Mouse (Mus musculus) left cerebral cortex, postnatal 25 days (tissue): ENCODE measurements around the gene Cebpzos. TPM values are rescaled to one million over a fixed set of nuclear protein-coding genes. Genes with fewer than 3 reads are reported as not detected.
A peak's percentile ranks its signal among the peaks of the same experiment; 100 is the strongest.

Experiments used
- DNase-seq, 2 experiments: peaks; one replicate each; pipeline ENCODE4 v3.0.0; 2022; ENCODE audit warnings: low spot score in 2 of 2, mixed read lengths in 1 of 2
- intact Hi-C: fragments of 180-260 bp; cut with DNase I; formaldehyde crosslinking; loops from one replicate; pipeline ENCODE4 v1.15.1; 2025
- total RNA-seq, 2 experiments: library from RNA; stranded (reverse); gene quantifications; 2 replicates each; pipeline ENCODE4 v1.2.3; 2021

Gene Cebpzos
- 10 to 100 TPM; 29.6 to 32.8 TPM for total RNA-seq

DNA sequence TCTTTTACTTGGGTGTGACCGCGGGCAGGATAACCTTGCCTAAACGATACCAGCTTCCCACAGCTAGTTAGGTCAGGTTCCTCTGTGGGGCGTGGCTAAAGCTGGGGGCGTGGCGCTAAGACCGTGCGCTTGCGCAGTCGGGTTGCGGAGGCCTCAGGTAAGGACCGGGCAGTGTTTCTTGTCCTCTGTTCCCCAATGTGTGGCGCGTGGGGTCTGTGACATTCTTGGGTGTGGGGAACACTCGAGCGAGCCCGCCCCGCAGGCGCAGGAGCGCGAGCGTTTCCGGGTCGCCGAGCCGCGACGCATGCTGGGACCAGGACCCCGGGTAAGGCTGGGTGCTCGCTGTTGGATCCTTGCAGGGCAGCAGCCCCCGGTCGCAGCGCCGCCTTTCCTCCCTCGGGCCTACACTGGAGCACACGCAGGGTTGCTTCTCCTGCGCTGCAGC lies at the start of gene Cebpzos:
Gene Cebpzos (plus strand): TSS at position 132 of the 445 bp plus-strand sequence.
- intact Hi-C loops = loop anchor here (1.0 kb wide), 1 partner anchor 81 kb away; the partner anchor contains the start of genes Gpatch11 and Heatr5b
- peak; percentile 86 to 95 for DNase-seq

DNA sequence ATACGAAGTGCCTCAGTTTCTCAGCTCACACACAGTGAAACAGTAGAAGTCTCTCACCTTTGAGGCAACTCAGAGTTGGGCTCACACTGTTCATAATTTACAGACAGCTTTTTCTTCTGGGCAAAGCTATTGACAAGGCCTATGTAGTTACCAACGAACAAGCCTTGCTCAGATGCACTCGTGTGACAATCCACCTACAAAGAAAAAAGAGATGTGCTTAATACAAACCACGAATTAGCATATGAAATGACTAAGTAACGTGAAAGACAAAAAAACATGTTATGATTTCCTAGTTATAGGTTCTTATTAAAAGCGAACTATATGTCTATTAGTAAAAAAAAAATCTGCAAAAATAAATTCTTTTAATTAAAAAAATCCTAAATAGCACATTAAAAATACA lies 42.4 kb upstream of the Cebpzos start:
- intact Hi-C loops = no loop called here
- no peak for DNase-seq

DNA sequence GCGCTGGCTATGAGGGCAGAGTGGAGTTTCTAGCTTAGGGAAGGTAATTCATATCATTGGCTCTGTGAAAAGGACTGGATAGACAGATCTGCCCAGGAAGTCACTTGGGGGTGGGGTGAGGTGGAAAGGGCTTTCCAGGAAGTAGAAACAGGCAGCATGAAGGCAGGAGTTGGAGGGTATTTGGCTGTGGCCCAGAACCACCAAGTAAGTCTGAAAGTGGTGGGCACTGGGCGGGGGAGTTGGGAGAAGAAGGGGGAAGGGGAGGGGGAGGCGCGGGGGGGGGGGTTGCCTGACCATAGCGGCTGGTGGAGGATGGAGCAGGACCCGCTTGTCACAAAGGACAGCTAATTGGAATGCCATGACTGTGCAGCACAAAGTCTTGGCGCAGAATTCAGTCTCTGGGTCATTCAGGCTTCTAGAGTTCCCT lies 34.4 kb upstream of the Cebpzos start:
- intact Hi-C loops = no loop called here
- no peak for DNase-seq

- DNase-seq = peak; percentile 34 to 49
- intact Hi-C loops = no loop called here
Observed at GRCm38 (mm10) chr17:78882401-78883112, 33.7 kb upstream of the Cebpzos start, which contains the start of gene Eif2ak2. TSS of gene Eif2ak2 (minus strand) at chr17:78882573.

DNA sequence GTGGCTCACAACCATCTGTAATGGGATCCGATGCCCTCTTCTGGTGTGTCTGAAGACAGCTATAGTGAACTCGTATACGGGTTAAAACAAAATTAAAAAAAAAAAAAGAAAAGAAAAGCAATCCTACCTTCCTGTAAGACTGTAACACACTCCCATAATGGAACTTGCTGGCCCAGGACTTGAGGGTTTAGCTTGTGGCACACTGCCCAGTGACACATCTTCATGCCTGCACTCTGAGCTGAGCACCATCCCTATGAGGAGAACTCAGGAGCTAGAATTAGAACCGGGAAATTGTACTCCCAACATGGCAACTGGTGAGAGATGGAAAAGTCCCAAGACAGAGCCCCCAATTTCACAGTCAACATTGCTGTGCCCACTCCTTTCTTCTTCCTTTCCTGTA lies 33.0 kb upstream of the Cebpzos start:
- DNase-seq = no peak
- intact Hi-C loops = no loop called here

DNA sequence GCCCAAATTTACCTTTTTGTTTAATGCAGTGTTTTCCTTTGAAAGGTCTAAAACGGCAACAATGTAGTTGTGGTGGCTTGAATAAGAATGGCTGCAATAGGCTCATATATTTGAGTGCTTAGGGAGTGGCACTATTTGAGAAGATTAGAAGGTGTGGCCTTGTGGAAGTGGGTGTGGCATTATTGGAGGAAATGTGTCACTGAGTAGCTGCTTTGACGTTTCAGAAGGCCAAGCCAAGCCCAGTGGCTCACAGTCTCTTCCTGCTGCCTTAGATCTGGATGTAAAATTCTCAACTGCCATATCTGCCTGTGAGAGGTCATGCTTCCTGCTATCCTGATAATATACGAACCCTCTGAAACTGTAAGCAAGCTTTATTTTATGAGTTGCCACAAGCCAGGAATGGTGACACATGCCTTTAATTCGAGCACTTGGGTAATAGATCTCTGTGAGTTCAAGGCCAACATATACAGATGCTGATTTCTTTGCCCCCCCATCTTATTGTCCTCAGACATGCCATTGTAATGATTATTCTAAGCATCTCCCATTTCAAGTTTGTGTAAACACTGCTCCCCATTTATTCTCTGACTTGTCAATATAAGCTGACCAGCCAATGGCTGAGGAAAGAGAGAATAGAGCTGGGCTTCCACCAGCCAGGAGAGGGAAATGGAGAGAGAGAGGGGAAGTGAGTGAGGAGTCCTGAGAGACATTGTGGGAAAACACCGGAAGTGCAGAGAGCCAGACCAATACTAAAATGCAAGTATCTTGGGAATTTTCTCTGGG lies 30.8 kb upstream of the Cebpzos start:
- DNase-seq = no peak
- intact Hi-C loops = no loop called here

DNA sequence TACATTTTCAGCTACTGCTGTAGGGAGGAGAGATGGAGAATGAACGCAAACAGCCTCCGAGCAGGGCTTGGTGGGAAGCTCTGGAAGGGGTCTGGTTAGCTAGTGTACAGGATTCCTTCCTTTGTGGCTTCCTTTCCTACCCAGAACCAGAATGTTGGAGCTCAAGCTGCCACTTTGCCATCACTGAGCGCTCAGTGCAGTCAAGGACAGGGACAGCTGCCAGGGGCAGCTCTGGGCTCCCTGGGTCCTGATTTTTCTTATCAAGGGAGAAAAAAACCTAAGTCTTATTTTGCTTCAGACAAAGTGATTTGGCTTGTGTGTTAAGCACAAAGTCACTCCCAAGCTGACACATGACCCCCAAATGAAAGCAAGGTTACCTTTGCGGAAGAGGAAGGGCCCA lies 27.7 kb upstream of the Cebpzos start:
- intact Hi-C loops = no loop called here
- DNase-seq = no peak

DNA sequence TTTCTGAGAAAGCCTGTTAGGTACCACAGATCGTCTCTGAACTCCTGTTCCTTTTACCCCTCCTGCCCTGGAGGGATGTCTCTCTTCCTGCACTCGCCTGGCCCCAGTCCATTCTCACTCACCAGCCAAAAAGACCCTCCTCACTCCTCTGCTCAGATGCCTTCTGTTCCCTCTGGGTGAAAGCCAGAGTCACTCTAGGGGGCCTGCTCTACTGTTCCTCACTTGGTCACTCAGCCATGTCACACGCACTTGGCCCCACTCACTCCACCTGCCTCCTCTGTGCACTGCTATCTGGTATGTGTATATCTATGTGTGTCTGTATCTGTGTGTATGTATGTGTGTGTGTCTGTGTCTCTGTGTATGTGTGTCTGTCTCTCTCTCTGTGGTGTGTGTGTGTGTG lies 27.1 kb upstream of the Cebpzos start:
- intact Hi-C loops = no loop called here
- DNase-seq = no peak

GRCm38 (mm10) chr17:78891020-78891419 lies 25.3 kb upstream of the Cebpzos start:
- intact Hi-C loops = no loop called here
- DNase-seq = no peak

GRCm38 (mm10) chr17:78894991-78895390 lies 21.3 kb upstream of the Cebpzos start:
- no peak for DNase-seq
- intact Hi-C loops = no loop called here

DNA sequence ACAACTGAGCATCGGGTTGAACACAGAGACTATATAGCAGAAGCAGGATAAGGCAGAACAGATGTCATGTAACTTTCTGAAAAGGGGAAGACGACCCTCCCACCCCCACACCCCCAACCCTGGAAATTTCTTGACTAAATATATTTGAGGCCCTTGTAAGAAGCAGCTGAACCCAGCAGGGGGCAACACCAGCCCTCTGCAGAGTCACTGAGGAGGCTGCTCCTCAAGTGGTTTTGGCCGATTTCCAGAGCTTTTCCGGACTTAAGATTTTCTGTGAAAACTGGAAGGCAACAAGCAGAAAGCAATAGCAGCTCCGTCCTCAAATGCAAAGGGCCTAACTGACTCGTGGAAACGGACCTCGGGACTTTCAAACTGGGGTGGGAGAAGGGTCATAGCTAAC lies 20.9 kb upstream of the Cebpzos start:
- DNase-seq = peak; percentile 24 to 38

GRCm38 (mm10) chr17:78903158-78903557 lies 13.1 kb upstream of the Cebpzos start:
- DNase-seq = no peak
- intact Hi-C loops = no loop called here

More for the DNA sequence above, 20.9 kb upstream of the Cebpzos start:
- intact Hi-C loops = no loop called here

- intact Hi-C loops = no loop called here
- DNase-seq = no peak
Observed at GRCm38 (mm10) chr17:78906892-78907291, 9.4 kb upstream of the Cebpzos start, which contains the start of gene Sult6b1. TSS of gene Sult6b1 (minus strand) at chr17:78906992.

- intact Hi-C loops = no loop called here
Observed at GRCm38 (mm10) chr17:78909374-78909773, 6.9 kb upstream of the Cebpzos start.

GRCm38 (mm10) chr17:78912861-78913281 lies 3.4 kb upstream of the Cebpzos start:
- intact Hi-C loops = no loop called here
- DNase-seq = peak in 1 of 2 experiments; percentile 46

More at GRCm38 (mm10) chr17:78909374-78909773, 6.9 kb upstream of the Cebpzos start:
- no peak for DNase-seq

- intact Hi-C loops = no loop called here
- DNase-seq = no peak
Observed at GRCm38 (mm10) chr17:78913921-78914320, 2.4 kb upstream of the Cebpzos start.

DNA sequence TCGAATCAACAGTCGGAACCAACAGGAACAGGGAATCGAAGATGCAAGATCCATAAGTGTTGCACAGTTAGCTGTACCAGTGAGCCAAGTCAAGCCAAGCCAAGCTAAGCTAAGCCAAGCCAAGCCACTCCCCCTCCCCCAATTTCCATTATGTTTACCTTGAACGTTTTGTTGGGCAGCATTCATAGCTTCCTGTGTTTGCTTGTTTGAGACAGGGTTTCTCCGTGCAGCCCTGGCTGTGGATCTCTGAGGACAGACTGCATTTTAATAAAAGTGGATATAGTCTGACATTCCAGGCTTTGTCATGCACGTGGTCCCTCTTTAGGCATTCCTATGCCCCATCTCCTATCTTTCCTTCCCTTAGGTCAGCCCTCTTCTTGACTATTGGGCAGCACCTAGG lies 528 bp upstream of the Cebpzos start:
- no peak for DNase-seq
- intact Hi-C loops = loop anchor here (1.0 kb wide), 1 partner anchor 80 kb away; the partner anchor contains the start of genes Gpatch11 and Heatr5b

DNA sequence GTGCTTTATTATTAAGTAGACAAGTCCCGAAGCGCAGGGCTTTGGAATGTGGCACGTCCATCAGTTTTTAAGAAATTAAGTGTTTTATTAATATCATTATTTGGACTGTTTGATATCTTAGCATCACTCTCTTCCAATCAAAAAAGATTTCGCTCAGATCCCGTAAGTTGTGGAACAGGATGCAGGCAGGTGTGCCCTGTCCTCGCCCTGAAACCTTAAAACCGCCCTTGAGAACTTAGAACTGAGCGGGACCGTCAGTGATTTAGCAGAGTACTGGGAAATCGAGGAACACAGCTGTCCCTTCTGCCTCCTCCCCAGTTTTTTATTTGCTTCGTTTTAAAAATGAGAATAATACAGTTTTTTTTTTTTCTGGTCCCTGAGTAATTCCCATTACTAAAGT lies 599 bp downstream of the Cebpzos start:
- no peak for DNase-seq
- intact Hi-C loops = loop anchor here (1.0 kb wide), 1 partner anchor 82 kb away; the partner anchor contains the start of genes Gpatch11 and Heatr5b

DNA sequence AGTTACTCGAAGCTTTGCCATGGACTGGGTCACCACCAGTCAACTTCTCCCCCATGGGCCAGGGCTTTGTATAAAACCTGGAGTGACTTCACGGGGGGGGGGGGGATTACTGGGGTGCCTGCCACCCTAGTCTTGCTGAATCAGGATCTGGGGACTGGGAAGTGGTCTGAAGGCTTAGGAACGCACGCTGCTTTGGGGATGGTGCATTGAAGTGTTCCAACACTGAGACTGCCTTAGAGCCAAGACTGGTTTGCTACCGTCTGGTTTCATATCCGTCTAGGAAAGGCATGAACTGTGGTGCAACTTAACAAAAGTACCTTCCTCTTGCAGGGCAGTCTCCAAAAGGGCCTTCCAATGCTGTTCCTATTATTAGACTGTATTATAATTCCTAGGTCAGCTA lies 1.4 kb downstream of the Cebpzos start:
- DNase-seq = peak in 1 of 2 experiments; percentile 26
- intact Hi-C loops = no loop called here

GRCm38 (mm10) chr17:78935857-78936256 lies 19.6 kb downstream of the Cebpzos start:
- intact Hi-C loops = loop anchor here (5.0 kb wide), 1 partner anchor 99 kb away; the partner anchor contains the start of genes Gpatch11 and Heatr5b
- no peak for DNase-seq
